Mouse (Mus musculus): ENCODE data around the gene Hcn4. TPM values are rescaled to one million over a fixed set of nuclear protein-coding genes. Genes with fewer than 3 reads are reported as not detected.

Hcn4 gene
- polyA plus RNA-seq, 1 experiment = 0.01 TPM

- Histone ChIP-seq H3K27ac (ENCODE audit: insufficient read depth, low read length) (no peak overlapping the region), H3K4me1 (ENCODE audit: control insufficient read depth, insufficient read depth, insufficient read length) (no peaks in the 10 kb centered on the region), H3K36me3 (ENCODE audit: control insufficient read depth, insufficient read depth, low read length) (no peaks in the 10 kb centered on the region), H3K27me3 (ENCODE audit: control insufficient read depth, insufficient read depth, low read length) (no peaks in the 10 kb centered on the region), H3K4me3 (ENCODE audit: extremely low read depth, insufficient read depth, insufficient read length) (no peak overlapping the region)
- no peak for DNase-seq (ENCODE audit: low read depth in 1 of 2, low spot score in 2 of 2)
- TF ChIP-seq CTCF (IDR thresholded peaks at IDR 0.05; ENCODE audit: extremely low read depth, insufficient read depth, insufficient read length, insufficient replicate concordance) = no peak
- TF ChIP-seq POLR2A (IDR thresholded peaks at IDR 0.05; ENCODE audit: low read depth, low read length) = no peak
- 82% methylated on average over 3 of the region's 3 CpGs for WGBS
Measured at GRCm38 (mm10) chr9:58844597-58844996, 21.4 kb downstream of the Hcn4 start.

- DNase-seq (ENCODE audit: low read depth in 1 of 2, low spot score in 2 of 2) = no peak
- Histone ChIP-seq H3K4me1 (ENCODE audit: control insufficient read depth, insufficient read depth, insufficient read length) (no peaks in the 10 kb centered on the region), H3K36me3 (ENCODE audit: control insufficient read depth, insufficient read depth, low read length) (no peaks in the 10 kb centered on the region), H3K27ac (ENCODE audit: insufficient read depth, low read length) (no peak overlapping the region), H3K4me3 (ENCODE audit: extremely low read depth, insufficient read depth, insufficient read length) (no peak overlapping the region), H3K27me3 (ENCODE audit: control insufficient read depth, insufficient read depth, low read length) (no peaks in the 10 kb centered on the region)
- TF ChIP-seq CTCF (IDR thresholded peaks at IDR 0.05; ENCODE audit: extremely low read depth, insufficient read depth, insufficient read length, insufficient replicate concordance) = no peak
- no peak for TF ChIP-seq POLR2A (IDR thresholded peaks at IDR 0.05; ENCODE audit: low read depth, low read length)
- WGBS = 13% methylated on average over 3 of the region's 3 CpGs
Measured at GRCm38 (mm10) chr9:58847008-58847407, 23.8 kb downstream of the Hcn4 start.

- H3K27ac ChIP-seq (ENCODE audit: insufficient read depth, low read length) = no peak overlapping the region
- H3K4me3 ChIP-seq (ENCODE audit: extremely low read depth, insufficient read depth, insufficient read length) = no peak overlapping the region
- H3K27me3 ChIP-seq (ENCODE audit: control insufficient read depth, insufficient read depth, low read length) = no peaks in the 10 kb centered on the region
- H3K4me1 ChIP-seq (ENCODE audit: control insufficient read depth, insufficient read depth, insufficient read length) = no peaks in the 10 kb centered on the region
- TF ChIP-seq POLR2A (IDR thresholded peaks at IDR 0.05; ENCODE audit: low read depth, low read length) (no peak), CTCF (IDR thresholded peaks at IDR 0.05; ENCODE audit: extremely low read depth, insufficient read depth, insufficient read length, insufficient replicate concordance) (no peak)
- no peaks in the 10 kb centered on the region for H3K36me3 ChIP-seq (ENCODE audit: control insufficient read depth, insufficient read depth, low read length)
- DNase-seq (ENCODE audit: low read depth in 1 of 2, low spot score in 2 of 2) = no peak
- 60% methylated on average over 7 of the region's 7 CpGs for WGBS
Measured at GRCm38 (mm10) chr9:58847676-58848075, 24.5 kb downstream of the Hcn4 start.

- Histone ChIP-seq H3K4me3 (ENCODE audit: extremely low read depth, insufficient read depth, insufficient read length) (no peak overlapping the region), H3K27ac (ENCODE audit: insufficient read depth, low read length) (no peak overlapping the region), H3K36me3 (ENCODE audit: control insufficient read depth, insufficient read depth, low read length) (no peaks in the 10 kb centered on the region), H3K4me1 (ENCODE audit: control insufficient read depth, insufficient read depth, insufficient read length) (no peaks in the 10 kb centered on the region), H3K27me3 (ENCODE audit: control insufficient read depth, insufficient read depth, low read length) (no peaks in the 10 kb centered on the region)
- 73% methylated on average over 13 of the region's 13 CpGs for WGBS
- no peak for DNase-seq (ENCODE audit: low read depth in 1 of 2, low spot score in 2 of 2)
- TF ChIP-seq CTCF (IDR thresholded peaks at IDR 0.05; ENCODE audit: extremely low read depth, insufficient read depth, insufficient read length, insufficient replicate concordance) (no peak), POLR2A (IDR thresholded peaks at IDR 0.05; ENCODE audit: low read depth, low read length) (no peak)
Measured at GRCm38 (mm10) chr9:58849576-58850315, 26.5 kb downstream of the Hcn4 start.

GRCm38 (mm10) chr9:58854931-58855330, 31.7 kb downstream of the Hcn4 start:
- Histone ChIP-seq H3K4me1 (ENCODE audit: control insufficient read depth, insufficient read depth, insufficient read length) (no peaks in the 10 kb centered on the region), H3K36me3 (ENCODE audit: control insufficient read depth, insufficient read depth, low read length) (no peaks in the 10 kb centered on the region), H3K27me3 (ENCODE audit: control insufficient read depth, insufficient read depth, low read length) (no peaks in the 10 kb centered on the region), H3K27ac (ENCODE audit: insufficient read depth, low read length) (no peak overlapping the region), H3K4me3 (ENCODE audit: extremely low read depth, insufficient read depth, insufficient read length) (no peak overlapping the region)
- WGBS = 66% methylated on average over 3 of the region's 3 CpGs
- TF ChIP-seq POLR2A (IDR thresholded peaks at IDR 0.05; ENCODE audit: low read depth, low read length) (no peak), CTCF (IDR thresholded peaks at IDR 0.05; ENCODE audit: extremely low read depth, insufficient read depth, insufficient read length, insufficient replicate concordance) (no peak)
- no peak for DNase-seq (ENCODE audit: low read depth in 1 of 2, low spot score in 2 of 2)

- Histone ChIP-seq H3K27ac (ENCODE audit: insufficient read depth, low read length) (no peak overlapping the region), H3K4me1 (ENCODE audit: control insufficient read depth, insufficient read depth, insufficient read length) (no peaks in the 10 kb centered on the region), H3K27me3 (ENCODE audit: control insufficient read depth, insufficient read depth, low read length) (no peaks in the 10 kb centered on the region), H3K4me3 (ENCODE audit: extremely low read depth, insufficient read depth, insufficient read length) (no peak overlapping the region), H3K36me3 (ENCODE audit: control insufficient read depth, insufficient read depth, low read length) (no peaks in the 10 kb centered on the region)
- no peak for TF ChIP-seq CTCF (IDR thresholded peaks at IDR 0.05; ENCODE audit: extremely low read depth, insufficient read depth, insufficient read length, insufficient replicate concordance)
- TF ChIP-seq POLR2A (IDR thresholded peaks at IDR 0.05; ENCODE audit: low read depth, low read length) = no peak
- no peak for DNase-seq (ENCODE audit: low read depth in 1 of 2, low spot score in 2 of 2)
- WGBS = 43% methylated on average over 30 of the region's 30 CpGs
Measured at GRCm38 (mm10) chr9:58859080-58859635, 35.9 kb downstream of the Hcn4 start.

GRCm38 (mm10) chr9:58863826-58864225, 40.6 kb downstream of the Hcn4 start:
- H3K4me1 ChIP-seq (ENCODE audit: control insufficient read depth, insufficient read depth, insufficient read length) = no peaks in the 10 kb centered on the region
- H3K27me3 ChIP-seq (ENCODE audit: control insufficient read depth, insufficient read depth, low read length) = no peaks in the 10 kb centered on the region
- WGBS = 61% methylated on average over 7 of the region's 7 CpGs
- no peak for DNase-seq (ENCODE audit: low read depth in 1 of 2, low spot score in 2 of 2)
- no peak overlapping the region for H3K27ac ChIP-seq (ENCODE audit: insufficient read depth, low read length)
- H3K4me3 ChIP-seq (ENCODE audit: extremely low read depth, insufficient read depth, insufficient read length) = no peak overlapping the region
- TF ChIP-seq POLR2A (IDR thresholded peaks at IDR 0.05; ENCODE audit: low read depth, low read length) = no peak
- TF ChIP-seq CTCF (IDR thresholded peaks at IDR 0.05; ENCODE audit: extremely low read depth, insufficient read depth, insufficient read length, insufficient replicate concordance) = no peak
- no peaks in the 10 kb centered on the region for H3K36me3 ChIP-seq (ENCODE audit: control insufficient read depth, insufficient read depth, low read length)

Data from spleen, adult 2 months (tissue).